Mouse (Mus musculus) layer of hippocampus, adult 18-20 months (tissue): ENCODE results near the gene Slc30a2. TPM values are rescaled to one million over a fixed set of nuclear protein-coding genes. Genes with fewer than 3 reads are reported as not detected.
"Not testable (repeated sequence)": the region's sequence is repeated elsewhere in the genome, so short reads cannot be mapped to it uniquely, and the experiment has no call there.

Experiments used
- DNase-seq, 2 experiments: peaks; one replicate each; pipeline ENCODE4 v3.0.0; 2022; ENCODE audit warnings: low spot score in 2 of 2
- total RNA-seq, 2 experiments: library from RNA; stranded (reverse); gene quantifications; 2 replicates each; pipeline ENCODE4 v1.2.3; 2021

Gene Slc30a2
- total RNA-seq, 2 experiments from 2014 or later, result 0.10 TPM; not detected in 1

DNA sequence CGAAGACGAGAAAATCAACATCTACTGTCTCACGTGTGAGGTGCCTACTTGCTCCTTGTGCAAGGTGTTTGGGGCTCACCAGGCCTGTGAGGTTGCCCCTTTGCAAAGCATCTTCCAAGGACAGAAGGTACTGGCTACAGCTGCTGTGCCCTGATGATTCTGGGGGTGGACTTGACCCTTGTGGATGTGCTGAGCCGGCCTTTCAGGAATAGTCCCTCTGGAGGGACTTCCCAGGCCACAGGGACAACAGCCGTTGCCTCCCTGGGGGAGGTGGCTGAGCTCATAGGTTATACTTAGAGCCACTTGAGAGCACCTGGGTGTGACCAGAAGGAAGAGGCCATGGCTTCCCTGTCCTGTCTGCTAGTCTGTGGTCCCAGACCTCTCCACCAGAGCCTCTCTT lies 23.3 kb upstream of the Slc30a2 start:
- no peak for DNase-seq

GRCm38 (mm10) chr4:134321524-134321923 lies 21.5 kb upstream of the Slc30a2 start:
- no peak for DNase-seq

- no peak for DNase-seq
Measured at GRCm38 (mm10) chr4:134324655-134325054, 18.3 kb upstream of the Slc30a2 start.

DNA sequence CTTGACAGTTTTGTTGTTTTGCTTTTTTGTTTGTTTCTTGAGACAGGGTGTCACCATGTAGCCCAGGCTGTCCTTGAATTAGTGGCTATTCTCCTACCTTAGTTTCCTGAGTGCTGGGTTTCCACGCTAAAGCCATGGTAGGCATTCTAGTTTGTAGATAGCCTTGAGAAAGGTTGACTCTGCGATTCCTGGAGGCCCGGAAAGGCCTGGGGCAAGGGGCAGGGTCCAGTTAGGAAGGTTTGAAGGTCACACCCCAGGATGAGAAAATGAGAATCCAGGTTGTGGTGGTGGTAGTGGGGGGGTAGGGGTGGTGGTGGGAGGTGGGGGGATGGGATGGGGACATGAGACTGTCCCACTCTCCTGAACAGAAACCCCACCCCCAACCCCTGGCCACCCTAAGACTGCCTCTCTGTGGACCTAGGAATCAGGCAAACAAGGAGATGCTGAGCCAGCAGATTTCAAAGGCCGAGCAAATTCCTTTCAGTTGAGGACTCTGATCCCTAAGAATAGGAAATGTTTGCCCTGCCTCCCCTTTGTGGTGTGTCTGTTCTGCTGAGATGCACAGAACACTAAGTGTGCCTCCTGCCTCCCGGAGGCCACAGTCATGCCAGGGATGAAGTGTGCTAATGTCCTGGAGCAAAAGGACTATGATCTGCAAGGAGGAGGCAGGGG lies 16.0 kb upstream of the Slc30a2 start:
- DNase-seq, result no peak

GRCm38 (mm10) chr4:134328151-134328550 lies 14.8 kb upstream of the Slc30a2 start:
- DNase-seq, result no peak

DNA sequence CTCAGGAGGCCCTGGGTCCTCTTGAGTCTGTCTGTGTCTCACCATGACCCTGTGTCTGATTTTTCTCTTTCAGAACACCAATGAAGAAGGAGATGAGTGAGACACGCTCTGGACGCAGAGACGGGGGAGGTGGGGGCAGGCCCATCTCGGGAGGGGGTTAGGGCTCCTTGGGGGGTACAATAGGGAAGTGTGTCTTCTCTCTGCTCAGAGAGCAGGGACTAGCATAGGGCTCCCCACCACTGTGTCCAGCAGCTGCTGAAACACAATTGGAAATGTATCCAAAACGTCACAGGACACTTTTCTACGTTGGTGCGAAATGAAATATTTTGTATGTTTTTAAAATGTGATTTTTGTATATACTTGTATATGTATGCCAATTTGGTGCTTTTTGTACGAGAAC lies 14.1 kb upstream of the Slc30a2 start:
- no peak for DNase-seq

GRCm38 (mm10) chr4:134330281-134330680 lies 12.7 kb upstream of the Slc30a2 start:
- DNase-seq, result no peak

DNA sequence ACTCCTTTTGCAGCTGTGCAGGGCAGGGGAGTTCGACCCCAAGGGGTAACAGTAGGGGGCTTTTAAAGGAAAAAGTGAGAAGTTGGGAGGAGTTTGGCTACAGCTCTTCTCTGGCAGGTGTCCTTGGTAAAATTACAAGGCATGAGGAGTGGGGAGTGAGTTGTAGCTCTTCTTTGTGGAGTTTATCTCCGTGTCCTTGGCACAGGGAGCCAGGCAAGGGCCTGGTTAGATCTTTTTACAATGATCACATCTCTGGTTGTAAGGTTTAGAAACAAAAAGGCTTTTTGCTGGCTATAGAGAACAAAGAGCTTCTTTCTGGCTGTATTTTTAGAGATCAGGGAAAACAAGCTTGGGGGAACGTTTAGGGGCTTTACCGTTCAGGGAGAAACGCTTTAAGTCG lies 1.8 kb upstream of the Slc30a2 start:
- DNase-seq, result not testable (repeated sequence)

DNA sequence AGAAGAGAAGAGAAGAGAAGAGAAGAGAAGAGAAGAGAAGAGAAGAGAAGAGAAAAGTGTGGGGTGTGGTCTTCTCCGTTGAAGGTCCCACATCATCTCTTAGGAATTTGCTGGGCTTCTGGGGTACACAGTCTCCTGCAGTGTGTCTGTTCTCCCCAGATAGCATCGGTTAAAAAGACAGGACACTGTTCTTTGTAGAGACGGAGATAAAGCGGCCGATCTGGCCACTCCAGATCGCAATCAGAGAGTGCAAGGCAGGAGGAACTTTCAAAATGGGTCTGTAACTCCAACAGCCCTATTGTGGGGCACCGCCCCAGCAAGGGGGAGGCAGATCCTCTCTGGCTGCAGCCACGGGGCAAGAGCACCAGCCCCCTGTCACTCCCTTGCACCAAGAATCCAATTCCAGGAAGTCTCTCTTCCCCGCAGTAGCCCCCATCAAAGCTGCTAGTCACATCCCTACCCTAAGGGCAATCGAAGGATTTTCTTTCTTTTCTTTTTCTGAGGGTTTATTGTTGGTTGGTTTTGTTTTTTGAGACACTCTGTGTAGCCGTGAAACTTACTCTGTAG lies 685 bp upstream of the Slc30a2 start:
- no peak for DNase-seq

- DNase-seq, result no peak
Measured at GRCm38 (mm10) chr4:134344620-134345019, 1.6 kb downstream of the Slc30a2 start.

DNA sequence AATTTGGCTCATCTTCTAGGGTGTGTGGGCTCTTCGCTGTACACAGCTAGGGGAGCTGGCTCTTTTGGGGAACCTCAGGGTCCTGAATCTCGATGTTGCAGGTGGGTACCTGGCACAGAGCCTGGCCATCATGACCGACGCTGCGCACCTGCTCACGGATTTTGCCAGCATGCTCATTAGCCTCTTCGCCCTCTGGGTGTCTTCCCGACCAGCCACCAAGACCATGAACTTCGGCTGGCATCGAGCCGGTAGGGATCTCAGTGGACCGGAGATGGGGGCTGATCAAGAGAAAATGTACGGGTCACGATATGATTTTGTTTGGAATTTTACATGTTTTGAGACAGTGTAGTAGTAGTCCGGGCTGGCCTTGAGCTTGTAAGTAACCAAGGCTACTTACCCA lies 2.8 kb downstream of the Slc30a2 start:
- DNase-seq, result no peak

- DNase-seq, result no peak
Measured at GRCm38 (mm10) chr4:134348078-134348477, 5.1 kb downstream of the Slc30a2 start.

- no peak for DNase-seq
Measured at GRCm38 (mm10) chr4:134348545-134348944, 5.6 kb downstream of the Slc30a2 start.

DNA sequence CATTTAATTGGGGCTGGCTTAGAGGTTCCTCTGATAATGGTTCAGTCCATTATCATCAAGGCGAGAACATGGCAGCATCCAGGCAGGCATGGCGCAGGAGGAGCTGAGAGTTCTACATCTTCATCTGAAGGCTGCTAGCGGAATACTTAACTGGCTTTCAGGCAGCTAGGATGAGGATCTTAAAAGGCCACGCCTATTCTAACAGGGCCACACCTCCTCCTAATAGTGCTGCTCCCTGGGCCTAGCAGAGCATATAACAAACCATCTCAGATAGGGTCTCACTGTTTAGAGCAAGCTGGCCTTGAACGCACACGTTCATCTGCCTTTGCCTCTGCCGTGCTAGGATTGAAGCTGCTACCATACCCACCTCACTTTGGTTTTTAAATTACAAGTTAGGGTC lies 6.8 kb downstream of the Slc30a2 start:
- no peak for DNase-seq

DNA sequence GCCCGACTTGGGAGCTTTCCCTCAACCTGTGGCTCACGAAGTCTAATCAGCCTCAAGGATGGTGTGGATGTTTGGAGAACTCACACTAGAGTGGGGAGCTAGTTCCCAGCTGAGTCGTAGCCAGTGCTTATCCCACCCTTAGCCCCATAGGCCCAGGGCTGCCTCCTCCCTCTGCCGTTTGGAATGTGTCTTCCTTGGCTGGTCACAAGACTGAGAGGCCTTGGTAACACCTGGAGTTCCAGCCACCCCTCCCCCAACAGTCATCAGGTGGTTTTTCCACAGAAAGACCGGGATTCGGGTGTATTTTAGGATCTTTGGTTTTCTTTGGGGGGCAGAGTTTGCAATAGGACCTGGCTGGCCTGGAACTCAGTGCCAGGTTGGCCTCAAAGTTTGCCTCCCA lies 7.7 kb downstream of the Slc30a2 start:
- DNase-seq, result no peak

DNA sequence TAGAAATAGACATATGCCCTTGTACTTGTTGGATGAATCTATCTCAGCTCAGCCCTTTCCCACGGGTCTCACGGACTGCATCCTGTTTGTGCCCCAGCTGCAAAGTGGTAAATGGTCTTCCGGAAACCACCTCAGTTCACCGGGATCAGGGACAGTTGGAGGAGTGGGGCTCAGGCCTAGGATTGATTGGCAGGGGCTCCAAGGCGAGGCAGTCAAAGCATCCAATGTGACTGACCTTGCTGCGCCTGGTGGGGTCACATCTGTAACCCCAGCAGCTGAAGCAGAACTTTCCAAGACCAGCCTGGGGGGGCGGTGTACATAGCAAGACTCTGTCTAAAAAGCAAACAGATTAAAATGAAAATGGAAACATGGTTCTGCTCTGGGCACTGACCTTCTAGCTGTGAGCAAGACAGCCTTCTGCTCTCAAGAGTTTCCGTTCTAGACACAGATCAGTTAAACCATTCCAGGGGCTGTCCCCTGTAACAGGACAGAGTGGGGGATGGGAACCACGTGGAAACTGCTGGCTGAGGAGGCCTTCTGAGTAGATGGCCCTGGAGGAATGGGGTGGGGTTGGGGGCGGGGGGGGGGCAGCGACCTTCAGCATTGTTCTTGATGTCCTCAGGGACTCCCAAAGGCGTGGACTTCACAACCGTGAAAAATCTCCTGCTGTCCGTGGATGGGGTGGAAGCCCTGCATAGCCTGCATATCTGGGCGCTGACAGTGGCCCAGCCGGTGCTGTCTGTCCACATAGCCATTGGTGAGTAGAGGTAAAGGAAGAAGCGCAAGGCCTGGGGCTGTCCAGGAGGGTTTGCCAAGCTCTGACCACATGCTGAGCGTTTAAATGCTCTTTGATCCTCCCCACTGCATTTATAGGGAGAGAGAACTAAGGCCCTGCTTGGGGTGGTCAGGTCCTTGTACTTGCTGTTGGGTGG lies 8.6 kb downstream of the Slc30a2 start:
- DNase-seq, result no peak

GRCm38 (mm10) chr4:134352261-134352707 lies 9.3 kb downstream of the Slc30a2 start:
- DNase-seq, result no peak

GRCm38 (mm10) chr4:134352929-134353328 lies 9.9 kb downstream of the Slc30a2 start:
- DNase-seq, result no peak

DNA sequence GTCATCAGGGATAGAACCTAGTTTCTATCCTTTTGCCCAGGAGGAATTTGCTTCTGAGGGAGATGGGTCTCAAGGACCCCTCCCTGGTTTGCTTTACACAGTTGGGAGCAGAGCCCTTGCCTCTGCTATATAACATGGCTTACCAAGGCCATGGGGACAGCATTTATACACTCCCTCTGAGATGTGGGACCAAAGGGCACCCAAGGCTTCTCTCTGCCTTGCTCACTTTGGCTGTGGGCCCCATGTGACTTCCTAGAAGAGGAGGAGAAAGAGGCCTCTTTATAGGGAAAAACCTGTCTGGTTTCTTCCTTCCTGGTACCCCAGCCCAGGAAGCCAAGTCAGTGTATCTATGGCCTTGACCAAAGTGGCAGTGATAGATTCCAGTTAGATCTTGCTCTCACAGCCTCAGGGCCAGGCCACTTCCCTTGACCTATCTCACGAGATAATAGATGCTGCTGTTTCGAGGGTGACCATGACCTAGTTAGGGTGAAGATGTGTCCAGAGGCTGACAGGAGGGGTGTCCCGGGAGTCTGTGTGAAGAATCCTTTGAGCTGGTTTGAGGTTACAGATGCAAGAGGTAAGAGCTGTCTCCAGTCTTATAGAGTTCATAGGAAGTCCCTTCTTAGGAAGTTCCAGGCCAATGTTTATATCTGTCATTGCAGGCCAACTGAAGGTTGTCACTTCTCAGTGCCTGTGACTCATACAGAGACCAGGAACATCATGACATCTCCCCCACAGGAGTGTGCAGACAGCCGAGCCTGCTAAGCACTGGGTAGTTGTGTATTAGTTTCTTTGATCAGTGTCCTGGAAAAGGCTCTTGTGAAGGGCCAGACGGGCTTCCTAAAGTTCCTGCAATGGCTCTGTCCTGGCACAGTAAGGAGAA lies 10.8 kb downstream of the Slc30a2 start:
- no peak for DNase-seq

DNA sequence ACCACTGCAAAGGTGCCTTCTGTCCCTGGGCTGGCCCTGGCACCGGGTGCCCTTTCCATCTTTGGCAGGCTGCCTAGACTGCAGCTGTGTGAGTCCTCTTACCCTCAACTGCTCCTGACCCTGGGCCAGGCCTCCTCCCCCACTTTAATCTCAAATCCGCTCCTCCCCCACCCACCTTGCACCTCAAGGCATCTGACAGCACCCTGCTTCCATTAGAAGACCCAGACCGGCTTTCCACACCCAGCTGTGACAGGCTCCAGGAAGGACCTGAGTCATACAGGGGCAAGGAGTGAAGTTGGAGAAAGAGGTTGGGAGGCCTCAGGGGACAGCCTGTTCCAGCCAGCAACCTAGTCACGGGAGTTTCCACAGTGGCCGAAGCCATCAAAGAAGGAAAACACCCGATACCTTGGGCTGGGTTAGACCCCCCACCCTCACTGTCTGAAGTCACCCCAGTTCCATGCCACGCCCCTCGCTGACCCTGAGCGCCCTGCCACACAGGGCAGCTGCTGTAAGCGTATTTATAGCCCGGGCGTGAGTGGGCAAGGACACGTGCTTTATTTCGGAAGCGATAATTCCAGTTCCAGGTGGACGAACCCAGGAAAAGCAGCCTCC lies 13.0 kb downstream of the Slc30a2 start:
- no peak for DNase-seq
